Mouse (Mus musculus) brain, embryonic 14.5 days (tissue): ENCODE data around the gene Tmem255b. TPM values are rescaled to one million over a fixed set of nuclear protein-coding genes. Genes with fewer than 3 reads are reported as not detected.

Source experiments
- DNase-seq: peaks from one replicate; pipeline ENCODE4 v3.0.0-alpha.2; 2011; ENCODE audit warnings: low read depth
- CTCF ChIP-seq: fragments of 200-500 bp; IDR thresholded peaks from 2 replicates; pipeline ENCODE4 v1.5.1; 2012; ENCODE audit warnings: inconsistent platforms, mild to moderate bottlenecking, moderate library complexity, borderline replicate concordance; ENCODE audit not compliant: insufficient read depth, insufficient read length; ENCODE audit errors: extremely low read depth
- POLR2A ChIP-seq: fragments of 200-500 bp; IDR thresholded peaks from 2 replicates; pipeline ENCODE4 v1.6.1; 2012; ENCODE audit warnings: mild to moderate bottlenecking, inconsistent platforms, borderline replicate concordance; ENCODE audit not compliant: poor library complexity, insufficient read depth, insufficient read length, severe bottlenecking; ENCODE audit errors: extremely low read depth
- polyA plus RNA-seq: library from polyadenylated mRNA; depleted of rRNA; stranded (reverse); fragments of >200 nt; gene quantifications from 2 replicates; pipeline ENCODE4 v1.2.3, GENCODE M21; 2012

The Tmem255b gene
- polyA plus RNA-seq, 1 experiment, result 0.27 TPM

DNA sequence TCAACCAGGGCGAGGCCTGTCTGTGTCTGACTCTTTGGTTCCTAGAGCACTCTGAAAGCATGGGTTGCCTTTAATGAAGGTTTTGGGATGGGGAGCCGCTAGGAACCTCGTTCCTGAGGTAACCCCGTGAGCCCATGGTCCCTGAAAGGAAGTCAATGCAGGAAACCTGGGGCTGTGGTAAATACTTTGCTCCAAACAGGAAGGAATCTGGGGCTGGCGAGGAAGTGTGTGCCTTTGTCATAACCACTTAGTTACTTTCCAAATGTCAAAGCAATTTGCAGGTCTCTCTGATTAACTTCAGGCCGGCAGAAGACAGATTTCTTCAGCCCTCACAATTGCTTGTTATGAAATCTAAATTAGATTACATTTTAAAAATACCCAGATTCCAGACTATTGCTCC is 7.6 kb upstream of the Tmem255b start:
- TF ChIP-seq POLR2A (no peak), CTCF (no peak)
- no peak for DNase-seq

DNA sequence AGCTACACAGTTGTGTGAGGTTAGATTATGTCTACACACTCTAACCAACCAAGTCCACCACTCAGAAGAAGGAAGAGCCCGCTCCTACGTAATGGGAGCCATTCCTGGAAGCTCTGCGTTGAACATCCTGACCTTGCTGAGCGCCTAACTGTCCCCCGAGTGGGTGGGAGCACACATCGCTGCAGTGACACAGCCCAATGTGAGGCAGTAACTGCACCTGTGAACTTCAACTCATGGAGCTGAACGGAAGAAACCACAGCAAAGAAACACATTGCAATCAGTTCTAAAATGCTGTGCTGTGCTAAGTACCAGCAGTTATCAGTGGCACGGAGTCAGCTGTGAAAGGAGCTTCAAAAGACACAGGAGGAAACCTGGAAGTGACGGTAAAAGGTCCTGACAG is 6.8 kb upstream of the Tmem255b start:
- TF ChIP-seq CTCF (no peak), POLR2A (no peak)
- DNase-seq, result no peak

DNA sequence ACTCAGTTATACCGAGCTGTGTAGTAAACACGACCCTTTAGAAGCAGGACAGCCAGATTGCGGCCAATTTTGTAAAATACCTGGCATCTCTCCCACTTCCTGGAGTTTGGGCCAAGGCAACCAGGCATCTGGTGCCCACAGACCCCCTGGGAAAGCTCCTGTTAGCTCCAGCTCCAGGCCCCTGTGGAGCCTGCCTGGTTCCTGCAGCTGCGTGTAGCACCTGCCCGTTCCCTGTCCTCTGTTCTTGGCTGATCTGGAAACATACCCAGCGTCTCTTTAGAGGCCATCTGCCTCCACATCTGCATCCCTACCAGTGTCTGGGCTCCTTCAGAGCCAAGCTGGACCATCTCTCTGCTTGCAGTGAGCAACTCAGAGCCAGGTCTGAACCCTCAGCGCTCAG is 4.6 kb upstream of the Tmem255b start:
- peak; percentile 24 for DNase-seq
- no peak for TF ChIP-seq POLR2A
- TF ChIP-seq CTCF, result no peak

DNA sequence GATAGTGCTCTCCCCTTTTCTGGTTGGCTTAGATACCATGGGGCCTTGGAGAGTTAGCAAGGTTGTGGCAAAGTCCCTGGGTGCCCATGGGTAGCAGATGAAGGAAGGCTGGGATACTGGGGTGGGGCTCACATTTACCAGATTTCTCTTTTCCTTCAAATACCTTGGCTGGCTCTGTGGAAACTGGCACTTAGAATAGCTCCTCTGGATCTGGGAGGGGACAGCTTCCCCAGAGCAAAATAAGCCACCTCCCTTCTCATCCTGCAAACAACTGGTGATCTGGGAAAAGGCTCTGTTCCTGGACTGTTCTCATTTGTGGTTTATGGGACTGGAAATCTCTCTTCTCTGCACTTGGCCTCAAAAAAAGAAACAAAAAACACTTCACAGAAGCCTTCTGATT is 4.1 kb upstream of the Tmem255b start:
- no peak for TF ChIP-seq POLR2A
- TF ChIP-seq CTCF, result no peak
- DNase-seq, result no peak

DNA sequence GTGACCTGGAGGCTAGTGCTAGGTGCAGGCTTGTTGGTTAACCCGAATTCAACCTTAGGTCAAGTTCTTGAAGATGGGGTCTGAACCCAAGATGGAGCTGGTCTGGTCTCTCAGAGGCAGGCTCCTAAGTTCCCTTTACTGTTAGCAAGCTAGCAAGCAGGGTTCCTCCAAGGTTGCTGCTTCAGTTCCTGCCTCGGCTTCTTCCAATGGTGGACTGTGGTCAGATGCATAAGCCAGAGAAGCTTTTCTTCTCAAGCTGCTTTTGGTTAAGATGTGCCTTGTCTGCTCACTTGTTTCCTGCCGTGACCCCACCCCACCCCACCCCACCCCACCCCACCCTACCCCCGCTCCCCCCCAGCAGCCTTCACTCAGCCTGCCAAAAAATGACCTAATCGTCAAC is 1.9 kb upstream of the Tmem255b start:
- DNase-seq, result no peak
- TF ChIP-seq POLR2A (no peak), CTCF (no peak)

DNA sequence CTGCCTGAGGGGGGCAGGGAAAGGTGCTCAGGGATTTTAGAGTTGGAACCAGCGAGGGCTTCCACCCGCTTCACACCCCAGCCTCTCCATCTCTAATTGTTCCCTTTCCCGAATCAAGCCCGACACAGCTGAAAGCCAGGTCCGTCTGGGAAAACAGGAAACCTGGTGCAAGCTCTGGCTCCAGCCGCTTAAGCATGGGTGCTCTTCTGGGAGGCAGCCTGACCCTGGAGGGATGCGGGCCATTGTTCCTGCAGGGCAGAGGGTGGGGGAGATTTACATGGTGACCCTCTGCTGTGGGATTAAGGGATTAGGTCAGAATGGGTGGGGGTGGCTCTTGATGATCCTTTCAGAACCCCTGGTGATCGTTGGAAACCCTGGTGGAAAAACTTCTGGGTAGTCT is 1.1 kb downstream of the Tmem255b start:
- DNase-seq, result no peak
- TF ChIP-seq CTCF, result no peak
- no peak for TF ChIP-seq POLR2A

DNA sequence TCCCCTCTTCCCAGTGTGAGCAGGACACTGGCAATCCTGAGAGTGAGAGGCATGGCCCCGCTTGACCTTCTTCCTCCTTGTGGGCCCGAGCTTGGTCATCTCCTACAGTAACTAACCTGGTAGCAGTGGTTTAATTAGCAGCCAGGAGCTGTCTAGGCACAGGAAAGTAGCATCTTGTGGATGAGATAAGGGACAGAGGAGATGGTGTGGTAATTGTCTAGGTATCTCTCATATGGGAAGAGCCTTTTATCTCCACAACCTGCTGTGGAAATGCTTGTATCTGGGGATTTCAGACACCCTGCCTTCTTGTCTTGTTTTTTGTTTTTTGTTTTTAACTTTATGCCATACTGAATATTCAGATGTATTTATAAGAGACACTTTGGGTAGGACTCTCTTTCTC is 2.5 kb downstream of the Tmem255b start:
- DNase-seq, result no peak
- TF ChIP-seq CTCF, result no peak
- TF ChIP-seq POLR2A, result no peak

DNA sequence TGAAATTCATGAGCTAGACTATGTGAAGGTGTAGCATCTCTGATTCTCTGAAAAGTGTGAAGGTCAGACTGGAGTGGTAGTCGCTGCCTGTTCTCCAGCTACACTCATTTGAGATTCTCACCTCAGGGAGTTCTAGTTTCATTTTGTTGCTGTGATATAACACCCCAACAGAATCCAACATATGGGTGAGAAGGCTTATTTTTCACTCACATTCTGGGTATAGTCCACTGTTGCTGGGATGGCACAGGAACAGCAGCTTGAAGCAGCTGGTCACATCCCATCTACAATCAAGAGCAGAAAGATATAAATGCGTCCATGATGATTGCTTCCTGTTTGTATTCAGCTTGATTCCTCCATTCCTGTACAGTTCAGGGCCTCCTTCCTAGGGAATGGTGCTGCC is 7.2 kb downstream of the Tmem255b start:
- DNase-seq, result no peak
- TF ChIP-seq POLR2A (no peak), CTCF (no peak)

DNA sequence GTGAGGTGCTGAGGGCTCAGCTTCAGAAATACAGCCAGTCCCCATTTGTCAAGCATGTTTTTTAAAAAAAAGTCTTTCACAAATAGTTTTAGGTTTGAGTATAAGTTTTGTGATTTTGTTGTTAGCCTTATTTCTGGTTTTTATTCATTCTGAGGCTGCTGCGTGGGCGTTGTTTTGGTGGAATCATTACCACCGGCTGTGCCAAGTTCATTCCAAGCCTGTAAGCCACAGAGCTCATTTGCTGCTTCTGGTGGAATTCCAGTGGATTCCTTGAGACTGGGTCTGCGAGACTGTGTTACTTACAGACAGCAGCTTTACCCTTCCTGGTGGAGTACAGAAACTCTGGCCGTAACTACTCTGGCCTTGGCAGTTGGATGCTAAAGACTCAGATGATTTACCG is 11.5 kb downstream of the Tmem255b start:
- TF ChIP-seq CTCF (no peak), POLR2A (no peak)
- no peak for DNase-seq

DNA sequence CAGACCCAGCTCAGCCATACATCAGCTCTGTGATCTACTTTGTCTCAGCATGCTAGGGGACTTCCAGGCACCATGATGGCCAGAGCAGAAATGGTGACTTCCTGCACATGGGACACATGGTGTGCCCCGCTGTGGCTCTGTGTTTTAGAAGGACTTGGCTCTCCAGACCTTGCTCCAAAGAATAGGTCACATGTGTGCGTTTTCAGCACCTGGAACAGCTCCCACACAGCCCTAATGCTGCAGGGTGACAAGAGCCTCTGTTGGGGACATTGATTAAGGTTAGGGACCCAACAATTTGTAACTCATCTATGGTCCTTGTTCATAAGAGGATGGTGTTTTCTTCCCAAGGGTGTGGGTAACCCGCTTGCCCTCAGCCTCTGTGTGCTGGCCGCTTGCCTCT is 13.2 kb downstream of the Tmem255b start:
- DNase-seq, result peak; percentile 8
- TF ChIP-seq POLR2A, result no peak

DNA sequence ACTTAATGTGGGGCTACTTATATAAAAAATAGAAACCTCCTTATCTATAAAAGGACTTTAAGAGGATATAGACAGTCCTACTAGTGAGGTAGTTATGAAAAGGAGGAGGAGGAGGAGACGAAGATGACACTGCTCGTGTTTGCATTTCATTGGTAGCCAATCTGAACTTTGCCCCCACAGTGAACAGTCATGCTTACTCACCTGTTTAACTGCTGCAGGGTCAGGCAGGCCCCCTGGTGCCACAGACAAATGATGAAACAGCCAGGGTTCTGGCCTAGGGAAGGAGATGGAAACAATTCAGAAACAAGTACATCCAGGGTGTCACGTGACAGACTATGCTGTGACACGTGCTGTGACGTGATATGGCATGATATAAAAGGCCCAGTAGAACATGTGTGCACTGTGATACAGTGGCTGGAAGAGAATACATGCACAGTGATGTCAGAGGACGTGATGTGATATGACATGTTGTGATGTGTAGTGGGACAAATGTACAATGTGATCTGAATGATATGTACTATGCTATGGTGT is 16.8 kb downstream of the Tmem255b start:
- DNase-seq, result no peak
- TF ChIP-seq POLR2A (no peak), CTCF (no peak)

DNA sequence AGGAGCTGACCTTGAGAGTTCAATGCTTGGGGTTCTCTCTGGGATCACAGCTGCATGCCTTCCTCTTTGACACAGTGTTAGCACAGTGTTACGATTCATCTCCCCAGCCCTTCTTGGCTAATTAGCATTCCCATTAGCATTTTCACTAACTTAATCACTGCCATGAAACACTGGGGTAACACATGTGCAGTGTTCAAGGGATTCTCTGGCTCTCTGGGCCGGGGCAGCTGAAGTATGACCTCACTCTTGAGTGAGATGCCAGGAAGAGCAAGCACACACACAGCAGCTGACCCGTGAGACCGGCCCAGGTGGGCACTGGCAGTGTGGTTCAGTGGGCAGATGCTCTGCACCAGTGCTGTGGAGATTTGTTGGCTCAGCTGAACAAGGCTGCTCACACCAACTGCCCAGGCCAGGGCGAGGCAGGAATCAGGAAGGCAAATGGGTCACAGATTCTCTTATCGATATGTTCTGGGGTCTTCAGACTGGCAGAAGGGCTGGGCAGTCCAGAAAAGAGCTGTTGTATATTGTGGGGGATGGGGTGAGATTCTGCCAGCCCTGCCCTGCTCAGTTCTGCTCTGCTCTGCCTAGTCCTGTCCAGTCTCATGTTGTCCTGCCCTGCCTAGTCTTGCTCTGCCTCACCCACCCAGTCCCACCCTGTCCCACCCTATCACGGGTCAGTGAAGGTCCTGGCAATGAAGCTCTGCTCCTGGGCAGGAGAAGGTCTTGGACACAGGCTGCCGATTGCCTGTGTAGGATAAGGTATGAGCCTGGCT is 19.5 kb downstream of the Tmem255b start:
- TF ChIP-seq CTCF, result no peak
- no peak for TF ChIP-seq POLR2A
- DNase-seq, result peak; percentile 85
